Mouse (Mus musculus) limb, embryonic 11.5 days (tissue): ENCODE measurements around the gene Olfr1057. TPM values are rescaled to one million over a fixed set of nuclear protein-coding genes. Genes with fewer than 3 reads are reported as not detected.

ENCODE experiments used
- ATAC-seq: fragments of 200-750 bp; cut with Nextera tagmentation; 2 replicates; pipeline ENCODE4 v1.8.0; 2017; ENCODE audit warnings: low read depth; ENCODE audit not compliant: insufficient number of reproducible peaks, low FRiP score, low TSS enrichment
- DNase-seq: peaks from one replicate; pipeline ENCODE4 v3.0.0-alpha.2; 2015; ENCODE audit warnings: low spot score
- H3K27ac ChIP-seq: fragments of 300-500 bp; sonication (generic); replicated peaks from 2 replicates; pipeline ENCODE4 v1.5.1; 2014; ENCODE audit warnings: low read depth, mild to moderate bottlenecking, low read length
- H3K27me3 ChIP-seq: fragments of 300-500 bp; sonication (generic); 2 replicates; pipeline ENCODE4 v1.6.1; 2014; ENCODE audit warnings: mild to moderate bottlenecking, low read length, mixed read lengths; ENCODE audit not compliant: control insufficient read depth, insufficient read depth
- H3K36me3 ChIP-seq: fragments of 300-500 bp; sonication (generic); 2 replicates; pipeline ENCODE4 v1.6.1; 2014; ENCODE audit warnings: mild to moderate bottlenecking, low read length, moderate library complexity, mixed read lengths; ENCODE audit not compliant: control insufficient read depth, insufficient read depth
- H3K4me1 ChIP-seq: fragments of 300-500 bp; sonication (generic); 2 replicates; pipeline ENCODE4 v1.6.1; 2014; ENCODE audit warnings: low read length, mixed read lengths; ENCODE audit not compliant: control insufficient read depth, insufficient read depth
- H3K4me2 ChIP-seq: fragments of 300-500 bp; sonication (generic); 2 replicates; pipeline ENCODE4 v1.6.1; 2014; ENCODE audit warnings: low read depth, mild to moderate bottlenecking, moderate library complexity; ENCODE audit not compliant: severe bottlenecking
- H3K4me3 ChIP-seq: fragments of 300-500 bp; sonication (generic); 2 replicates; pipeline ENCODE4 v1.5.1; 2014; ENCODE audit warnings: low read depth, low read length
- H3K9ac ChIP-seq: fragments of 300-500 bp; sonication (generic); 2 replicates; pipeline ENCODE4 v1.6.1; 2014; ENCODE audit warnings: mild to moderate bottlenecking, low read length
- H3K9me3 ChIP-seq: fragments of 300-500 bp; sonication (generic); 2 replicates; pipeline ENCODE4 v1.6.1; 2016; ENCODE audit warnings: low read length; ENCODE audit not compliant: control insufficient read depth
- WGBS: fragments of 180-500 bp; shearing (Covaris S2); extraction: QIAGEN DNeasy Blood & Tissue Kit; methylation state at CpG from one replicate; pipeline ENCODE4 v1.1.7; 2014; 5-methylcytosine and 5-hydroxymethylcytosine counted together
- polyA plus RNA-seq: library from polyadenylated mRNA; unstranded; fragments of >200 nt; fragmentation: Nextera tagmentation; extraction: Ambion mirVana; gene quantifications from 2 replicates; pipeline ENCODE4 v1.2.1, GENCODE M21; 2014

The Olfr1057 gene
- polyA plus RNA-seq, 1 experiment from 2014 or later: not detected

GRCm38 (mm10) chr2:86335333-86335732, 42.9 kb downstream of the Olfr1057 start, which contains the start of gene Olfr1054:
Gene Olfr1054 (minus strand): TSS chr2:86335433.
- Histone ChIP-seq H3K9me3 (no peaks in the 10 kb centered on the region), H3K27ac (no peak within 1 kb of the TSS), H3K4me1 (no peaks in the 10 kb centered on the region), H3K36me3 (no peaks in the 10 kb centered on the region), H3K9ac (no peak within 1 kb of the TSS), H3K4me2 (no peak within 1 kb of the TSS), H3K4me3 (no peak within 1 kb of the TSS), H3K27me3 (no peaks in the 10 kb centered on the region)
- DNase-seq: no peak
- WGBS: 92% methylated on average over 3 of the region's 3 CpGs
- ATAC-seq: no peak

Other genes with a start within 250 kb of the Olfr1057 start
- not detected in 2 replicates for gene Olfr1039, start 242.5 kb downstream of the Olfr1057 start, polyA plus RNA-seq
- gene Olfr1040, start 231.7 kb downstream of the Olfr1057 start, polyA plus RNA-seq: not detected in 2 replicates
- gene Olfr1042, start 216.6 kb downstream of the Olfr1057 start, polyA plus RNA-seq: not detected in 2 replicates
- not detected in 2 replicates for gene Olfr1043, start 210.9 kb downstream of the Olfr1057 start, polyA plus RNA-seq
- gene Olfr1044, start 200.6 kb downstream of the Olfr1057 start, polyA plus RNA-seq: not detected in 2 replicates
- not detected in 2 replicates for gene Olfr52, start 192.7 kb downstream of the Olfr1057 start, polyA plus RNA-seq
- not detected in 2 replicates for gene Olfr1045, start 175.4 kb downstream of the Olfr1057 start, polyA plus RNA-seq
- gene Olfr1046, start 159.1 kb downstream of the Olfr1057 start, polyA plus RNA-seq: not detected in 2 replicates
- gene Olfr1047, start 147.0 kb downstream of the Olfr1057 start, polyA plus RNA-seq: not detected in 2 replicates
- gene Olfr1048, start 138.1 kb downstream of the Olfr1057 start, polyA plus RNA-seq: not detected in 2 replicates
- not detected in 2 replicates for gene Olfr1049, start 120.1 kb downstream of the Olfr1057 start, polyA plus RNA-seq
- gene Olfr1051, start 99.3 kb downstream of the Olfr1057 start, polyA plus RNA-seq: not detected in 2 replicates
- not detected in 2 replicates for gene Olfr1052, start 85.9 kb downstream of the Olfr1057 start, polyA plus RNA-seq
- not detected in 2 replicates for gene Olfr1053, start 63.1 kb downstream of the Olfr1057 start, polyA plus RNA-seq
- not detected in 2 replicates for gene Olfr1054, start 43.0 kb downstream of the Olfr1057 start, polyA plus RNA-seq
- not detected in 2 replicates for gene Olfr1055, start 28.1 kb downstream of the Olfr1057 start, polyA plus RNA-seq
- gene Olfr1056, start 15.9 kb downstream of the Olfr1057 start, polyA plus RNA-seq: not detected in 2 replicates
- not detected in 2 replicates for gene Olfr1058, start 10.2 kb upstream of the Olfr1057 start, polyA plus RNA-seq
- not detected in 2 replicates for gene Olfr1061, start 35.7 kb upstream of the Olfr1057 start, polyA plus RNA-seq
- not detected in 2 replicates for gene Olfr1062, start 48.4 kb upstream of the Olfr1057 start, polyA plus RNA-seq
- not detected in 2 replicates for gene Olfr1065, start 72.2 kb upstream of the Olfr1057 start, polyA plus RNA-seq
- gene Olfr1066, start 77.9 kb upstream of the Olfr1057 start, polyA plus RNA-seq: not detected in 2 replicates
- not detected in 2 replicates for gene Olfr228, start 109.0 kb upstream of the Olfr1057 start, polyA plus RNA-seq
- gene Olfr1076, start 130.1 kb upstream of the Olfr1057 start, polyA plus RNA-seq: not detected in 2 replicates
- not detected in 2 replicates for gene Olfr1079, start 164.1 kb upstream of the Olfr1057 start, polyA plus RNA-seq
- gene Olfr1080, start 179.8 kb upstream of the Olfr1057 start, polyA plus RNA-seq: not detected in 2 replicates
- not detected in 2 replicates for gene Olfr1082, start 220.6 kb upstream of the Olfr1057 start, polyA plus RNA-seq